Mouse (Mus musculus) embryonic facial prominence, embryonic 13.5 days (tissue): ENCODE measurements around the gene Cadps2. TPM values are rescaled to one million over a fixed set of nuclear protein-coding genes. Genes with fewer than 3 reads are reported as not detected.
A peak's percentile ranks its signal among the peaks of the same experiment; 100 is the strongest.

Source experiments
- ATAC-seq: fragments of 200-750 bp; cut with Nextera tagmentation; 2 replicates; pipeline ENCODE4 v1.8.0; 2017; ENCODE audit warnings: low read depth; ENCODE audit not compliant: insufficient number of reproducible peaks, insufficient read depth, low FRiP score, low TSS enrichment
- H3K27ac ChIP-seq: fragments of 300-500 bp; sonication (generic); 2 replicates; pipeline ENCODE4 v1.5.1; 2015; ENCODE audit warnings: moderate library complexity, mild to moderate bottlenecking, inconsistent platforms
- H3K27me3 ChIP-seq: fragments of 300-500 bp; sonication (generic); 2 replicates; pipeline ENCODE4 v1.6.1; 2015; ENCODE audit warnings: mild to moderate bottlenecking, inconsistent platforms
- H3K36me3 ChIP-seq: fragments of 300-500 bp; sonication (generic); 2 replicates; pipeline ENCODE4 v1.6.1; 2015; ENCODE audit warnings: mild to moderate bottlenecking, inconsistent platforms
- H3K4me1 ChIP-seq: fragments of 300-500 bp; sonication (generic); 2 replicates; pipeline ENCODE4 v1.6.1; 2015; ENCODE audit warnings: inconsistent platforms
- H3K4me2 ChIP-seq: fragments of 300-500 bp; sonication (generic); 2 replicates; pipeline ENCODE4 v1.6.1; 2015; ENCODE audit warnings: moderate library complexity, mild to moderate bottlenecking, inconsistent platforms
- H3K4me3 ChIP-seq: fragments of 300-500 bp; sonication (generic); 2 replicates; pipeline ENCODE4 v1.5.1; 2015; ENCODE audit warnings: mild to moderate bottlenecking, inconsistent platforms
- H3K9ac ChIP-seq: fragments of 300-500 bp; sonication (generic); 2 replicates; pipeline ENCODE4 v1.6.1; 2015; ENCODE audit warnings: mild to moderate bottlenecking, inconsistent platforms
- H3K9me3 ChIP-seq: fragments of 300-500 bp; sonication (generic); 2 replicates; pipeline ENCODE4 v1.6.1; 2016; ENCODE audit warnings: inconsistent platforms
- WGBS: fragments of 180-500 bp; shearing (Covaris S2); methylation state at CpG from one replicate; pipeline ENCODE4 v1.1.7; 2015; ENCODE audit warnings: mixed read lengths; 5-methylcytosine and 5-hydroxymethylcytosine counted together
- polyA plus RNA-seq: library from polyadenylated mRNA; unstranded; fragments of >200 nt; fragmentation: Nextera tagmentation; extraction: Ambion mirVana; gene quantifications from 2 replicates; pipeline ENCODE4 v1.2.1, GENCODE M21; 2015

The Cadps2 gene
- polyA plus RNA-seq, 1 experiment from 2014 or later, result 3.5 TPM

- no peak for ATAC-seq
- Histone ChIP-seq H3K9ac (no peak overlapping the region), H3K9me3 (no peaks in the 10 kb centered on the region), H3K27me3 (peaks cover 49% of the 10 kb centered on the region), H3K4me3 (no peak overlapping the region), H3K27ac (no peak overlapping the region), H3K36me3 (no peaks in the 10 kb centered on the region), H3K4me1 (peaks cover 5% of the 10 kb centered on the region; the same call in 1 of the 2 replicates), H3K4me2 (peak overlapping the region; percentile 67; the same call in 1 of the 2 replicates)
- 92% methylated on average over 7 of the region's 7 CpGs for whole genome bisulfite sequencing
Observed at GRCm38 (mm10) chr6:23837631-23838030, 1.6 kb downstream of the Cadps2 start.

DNA sequence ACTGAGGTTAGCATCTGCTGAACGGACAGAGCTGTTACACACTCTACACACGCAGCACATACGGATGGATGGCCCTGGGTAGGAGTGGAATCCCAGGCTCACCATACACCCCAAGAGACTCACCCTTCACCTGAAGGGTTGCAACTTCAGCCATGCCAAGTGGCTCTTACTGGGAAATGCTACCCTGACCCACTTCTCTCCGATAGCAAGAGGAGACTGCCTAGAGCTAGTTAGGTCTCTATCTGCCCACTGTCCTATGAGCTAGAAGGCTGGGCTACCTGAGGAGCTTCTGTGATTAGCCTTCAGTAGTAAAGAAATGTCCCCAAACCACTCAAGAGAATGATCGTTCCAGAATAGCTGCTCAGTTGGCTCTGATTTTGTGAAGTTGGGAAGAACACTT, 2.1 kb downstream of the Cadps2 start:
- 87% methylated on average over 5 of the region's 5 CpGs for WGBS
- Histone ChIP-seq H3K27me3 (peaks cover 48% of the 10 kb centered on the region), H3K4me1 (peaks cover 5% of the 10 kb centered on the region; the same call in 1 of the 2 replicates)

DNA sequence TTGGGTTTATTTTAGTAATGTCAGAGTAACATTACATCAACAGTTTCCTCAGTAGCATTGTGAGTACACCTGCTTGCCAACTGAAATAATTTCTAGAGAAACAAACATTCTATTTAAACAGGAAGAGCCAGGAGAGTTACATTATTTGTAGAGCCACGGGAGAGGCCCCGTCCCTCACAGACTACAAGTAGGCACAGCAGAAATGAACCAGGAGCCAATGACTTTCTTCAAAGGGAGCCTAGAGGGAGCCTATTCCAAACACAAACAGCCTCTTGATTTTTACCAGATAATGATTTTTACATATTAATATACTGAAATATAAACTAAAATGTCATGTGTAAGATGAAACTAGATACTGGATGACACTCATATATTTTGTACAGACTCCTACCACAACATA, 2.5 kb downstream of the Cadps2 start:
- Histone ChIP-seq H3K4me3 (no peak overlapping the region), H3K36me3 (no peaks in the 10 kb centered on the region), H3K27ac (no peak overlapping the region), H3K27me3 (peaks cover 43% of the 10 kb centered on the region), H3K9me3 (no peaks in the 10 kb centered on the region), H3K4me2 (no peak overlapping the region), H3K9ac (no peak overlapping the region), H3K4me1 (peaks cover 5% of the 10 kb centered on the region; the same call in 1 of the 2 replicates)
- 62% methylated on average over 2 of the region's 2 CpGs for WGBS
- no peak for ATAC-seq

More for the DNA sequence above, 2.1 kb downstream of the Cadps2 start:
- Histone ChIP-seq H3K4me3 (no peak overlapping the region), H3K36me3 (no peaks in the 10 kb centered on the region), H3K4me2 (no peak overlapping the region), H3K27ac (no peak overlapping the region), H3K9me3 (no peaks in the 10 kb centered on the region), H3K9ac (no peak overlapping the region)
- no peak for ATAC-seq

GRCm38 (mm10) chr6:23835552-23835951, 3.7 kb downstream of the Cadps2 start:
- Histone ChIP-seq H3K9me3 (no peaks in the 10 kb centered on the region), H3K36me3 (no peaks in the 10 kb centered on the region), H3K4me3 (no peak overlapping the region), H3K4me1 (peaks cover 5% of the 10 kb centered on the region; the same call in 1 of the 2 replicates), H3K27me3 (peaks cover 38% of the 10 kb centered on the region), H3K9ac (no peak overlapping the region), H3K4me2 (no peak overlapping the region), H3K27ac (no peak overlapping the region)
- 82% methylated on average over 4 of the region's 4 CpGs for WGBS
- ATAC-seq, result no peak

- ATAC-seq, result no peak
- no peaks in the 10 kb centered on the region for H3K4me1 ChIP-seq
- H3K36me3 ChIP-seq, result no peaks in the 10 kb centered on the region
- WGBS, result 47% methylated on average over 3 of the region's 3 CpGs
- H3K9ac ChIP-seq, result no peak overlapping the region
- H3K4me3 ChIP-seq, result no peak overlapping the region
- no peak overlapping the region for H3K4me2 ChIP-seq
- no peaks in the 10 kb centered on the region for H3K9me3 ChIP-seq
- no peaks in the 10 kb centered on the region for H3K27me3 ChIP-seq
- no peak overlapping the region for H3K27ac ChIP-seq
Observed at GRCm38 (mm10) chr6:23830741-23831140, 8.5 kb downstream of the Cadps2 start.

DNA sequence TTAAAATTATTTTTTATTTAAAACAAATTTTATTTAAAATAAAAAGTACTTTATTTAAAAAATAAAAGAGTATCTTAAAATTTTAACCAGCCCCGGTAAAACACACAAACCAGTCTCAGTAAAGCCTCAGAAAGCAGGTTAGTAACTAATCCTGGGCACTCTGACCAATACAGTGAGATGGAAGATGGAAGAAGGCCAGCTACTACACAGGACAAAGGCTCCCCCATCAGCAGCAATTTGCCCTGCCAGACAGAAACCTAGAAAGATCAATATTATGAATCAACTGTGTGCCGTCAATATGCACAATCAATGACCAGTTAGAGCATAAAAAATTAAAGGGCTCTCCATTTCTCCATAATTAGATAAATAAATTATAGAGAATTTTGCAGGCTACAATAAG, 9.9 kb downstream of the Cadps2 start:
- no peaks in the 10 kb centered on the region for H3K36me3 ChIP-seq
- no peak for ATAC-seq
- H3K9ac ChIP-seq, result no peak overlapping the region
- whole genome bisulfite sequencing, result 93% methylated on average over 2 of the region's 2 CpGs
- no peak overlapping the region for H3K4me3 ChIP-seq
- no peaks in the 10 kb centered on the region for H3K27me3 ChIP-seq
- H3K4me2 ChIP-seq, result no peak overlapping the region
- no peak overlapping the region for H3K27ac ChIP-seq
- H3K4me1 ChIP-seq, result no peaks in the 10 kb centered on the region
- H3K9me3 ChIP-seq, result no peaks in the 10 kb centered on the region

GRCm38 (mm10) chr6:23821819-23822218, 17.4 kb downstream of the Cadps2 start:
- 84% methylated on average over 5 of the region's 5 CpGs for WGBS
- Histone ChIP-seq H3K4me1 (no peaks in the 10 kb centered on the region), H3K4me3 (no peak overlapping the region), H3K36me3 (no peaks in the 10 kb centered on the region), H3K27me3 (no peaks in the 10 kb centered on the region), H3K9me3 (no peaks in the 10 kb centered on the region), H3K9ac (no peak overlapping the region), H3K27ac (no peak overlapping the region), H3K4me2 (no peak overlapping the region)
- ATAC-seq, result no peak

DNA sequence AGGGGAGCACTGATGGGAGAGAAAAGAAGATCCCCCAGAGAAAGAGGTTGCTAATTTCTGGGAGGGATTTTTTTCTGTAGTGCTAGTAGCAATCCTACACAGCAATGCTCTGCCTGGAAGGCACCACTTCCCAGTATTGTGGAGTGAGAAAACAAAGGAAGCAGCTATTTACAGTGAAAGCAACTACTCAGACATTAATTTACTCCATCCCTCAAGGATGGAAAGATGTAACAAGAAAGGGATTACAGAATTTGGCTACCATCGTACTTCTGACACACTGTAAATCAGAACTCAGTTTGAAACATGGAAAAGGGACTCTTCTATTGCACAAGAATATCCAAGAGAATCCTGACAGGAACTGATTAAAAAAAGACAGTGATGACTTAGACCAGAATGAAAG, 29.1 kb downstream of the Cadps2 start:
- H3K36me3 ChIP-seq, result no peaks in the 10 kb centered on the region
- no peaks in the 10 kb centered on the region for H3K27me3 ChIP-seq
- no peaks in the 10 kb centered on the region for H3K9me3 ChIP-seq
- H3K27ac ChIP-seq, result no peak overlapping the region
- H3K9ac ChIP-seq, result no peak overlapping the region
- H3K4me1 ChIP-seq, result no peaks in the 10 kb centered on the region
- no peak overlapping the region for H3K4me3 ChIP-seq
- ATAC-seq, result no peak
- H3K4me2 ChIP-seq, result no peak overlapping the region
- 74% methylated on average over 1 of the region's 1 CpGs for WGBS

GRCm38 (mm10) chr6:23809344-23809743, 29.9 kb downstream of the Cadps2 start:
- Histone ChIP-seq H3K9me3 (no peaks in the 10 kb centered on the region), H3K27ac (no peak overlapping the region), H3K36me3 (no peaks in the 10 kb centered on the region), H3K9ac (no peak overlapping the region), H3K4me3 (no peak overlapping the region), H3K4me1 (no peaks in the 10 kb centered on the region), H3K4me2 (no peak overlapping the region), H3K27me3 (no peaks in the 10 kb centered on the region)
- ATAC-seq, result no peak
- WGBS, result 82% methylated on average over 6 of the region's 6 CpGs

- no peak overlapping the region for H3K4me3 ChIP-seq
- whole genome bisulfite sequencing, result 88% methylated on average over 7 of the region's 7 CpGs
- no peak for ATAC-seq
- H3K4me2 ChIP-seq, result no peak overlapping the region
- no peaks in the 10 kb centered on the region for H3K36me3 ChIP-seq
- no peaks in the 10 kb centered on the region for H3K4me1 ChIP-seq
- no peak overlapping the region for H3K9ac ChIP-seq
- no peaks in the 10 kb centered on the region for H3K27me3 ChIP-seq
- no peak overlapping the region for H3K27ac ChIP-seq
- no peaks in the 10 kb centered on the region for H3K9me3 ChIP-seq
Observed at GRCm38 (mm10) chr6:23805333-23805732, 33.9 kb downstream of the Cadps2 start.

DNA sequence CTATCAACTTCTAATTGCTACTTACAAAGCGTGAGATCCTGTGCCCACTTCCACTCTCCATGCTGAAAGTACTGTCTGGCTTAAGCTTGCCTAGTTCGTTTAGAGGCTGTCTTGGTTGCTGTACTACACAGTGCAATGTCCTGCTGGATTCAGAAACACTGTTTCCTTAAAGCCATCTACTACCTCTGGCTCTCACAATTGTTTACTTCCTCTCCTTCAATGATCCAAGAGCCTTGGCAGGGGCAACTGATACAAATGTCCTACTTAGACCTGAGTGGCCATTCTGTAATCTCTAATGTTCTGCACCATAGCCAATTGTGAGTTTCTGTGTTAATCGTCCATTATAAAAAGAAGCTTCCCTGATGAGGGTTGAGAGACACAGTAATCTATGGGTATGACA, 47.4 kb downstream of the Cadps2 start:
- H3K27ac ChIP-seq, result no peak overlapping the region
- no peak for ATAC-seq
- H3K27me3 ChIP-seq, result no peaks in the 10 kb centered on the region
- H3K4me1 ChIP-seq, result no peaks in the 10 kb centered on the region
- no peak overlapping the region for H3K4me2 ChIP-seq
- no peaks in the 10 kb centered on the region for H3K9me3 ChIP-seq
- no peak overlapping the region for H3K9ac ChIP-seq
- H3K36me3 ChIP-seq, result no peaks in the 10 kb centered on the region
- 75% methylated on average over 3 of the region's 3 CpGs for WGBS
- no peak overlapping the region for H3K4me3 ChIP-seq

- no peak overlapping the region for H3K4me3 ChIP-seq
- H3K27me3 ChIP-seq, result no peaks in the 10 kb centered on the region
- no peak overlapping the region for H3K9ac ChIP-seq
- 38% methylated on average over 1 of the region's 1 CpGs for WGBS
- no peaks in the 10 kb centered on the region for H3K4me1 ChIP-seq
- no peaks in the 10 kb centered on the region for H3K36me3 ChIP-seq
- no peak overlapping the region for H3K27ac ChIP-seq
- no peak for ATAC-seq
- H3K4me2 ChIP-seq, result no peak overlapping the region
- H3K9me3 ChIP-seq, result no peaks in the 10 kb centered on the region
Observed at GRCm38 (mm10) chr6:23777641-23778040, 61.6 kb downstream of the Cadps2 start.

DNA sequence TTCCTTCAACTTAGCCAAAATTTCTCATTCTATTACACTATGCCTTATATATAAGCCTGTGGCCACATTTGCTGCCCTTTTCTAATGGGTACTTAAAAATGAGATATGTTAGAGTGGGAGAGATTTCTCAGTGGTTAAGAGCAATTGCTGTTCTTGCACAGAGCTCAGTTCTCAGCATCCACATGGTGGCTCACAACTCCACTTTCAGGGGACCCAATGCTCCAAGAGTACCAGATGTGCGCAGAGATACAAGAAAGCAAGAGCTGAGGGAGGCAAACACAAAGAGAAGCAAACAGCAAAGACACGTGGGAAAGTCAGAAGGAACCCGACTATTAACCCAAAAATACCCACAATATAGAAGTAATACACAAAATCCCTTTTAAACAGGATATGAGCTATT, 77.0 kb downstream of the Cadps2 start:
- H3K9me3 ChIP-seq, result no peaks in the 10 kb centered on the region
- no peak for ATAC-seq
- no peak overlapping the region for H3K27ac ChIP-seq
- H3K4me1 ChIP-seq, result no peaks in the 10 kb centered on the region
- no peak overlapping the region for H3K4me3 ChIP-seq
- no peak overlapping the region for H3K4me2 ChIP-seq
- no peak overlapping the region for H3K9ac ChIP-seq
- WGBS, result 41% methylated on average over 3 of the region's 3 CpGs
- H3K36me3 ChIP-seq, result no peaks in the 10 kb centered on the region
- H3K27me3 ChIP-seq, result no peaks in the 10 kb centered on the region
